Mouse (Mus musculus): ENCODE results near the gene Tm9sf1. TPM values are rescaled to one million over a fixed set of nuclear protein-coding genes. Genes with fewer than 3 reads are reported as not detected.

Tm9sf1 gene
- polyA plus RNA-seq, 1 experiment from 2014 or later = 63.0 TPM

Other genes starting within 250 kb of the Tm9sf1 start
- 20.8 and 21.6 TPM in 2 replicates for gene Dhrs4, start 165.0 kb downstream of the Tm9sf1 start, polyA plus RNA-seq (2015; fragmentation: Nextera tagmentation; extraction: Ambion mirVana)
- gene Carmil3, start 153.2 kb downstream of the Tm9sf1 start, polyA plus RNA-seq (2015; fragmentation: Nextera tagmentation; extraction: Ambion mirVana) = 32.4 and 36.1 TPM in 2 replicates
- 1.9 and 2.1 TPM in 2 replicates for gene Cpne6, start 133.4 kb downstream of the Tm9sf1 start, polyA plus RNA-seq (2015; fragmentation: Nextera tagmentation; extraction: Ambion mirVana)
- 0.15 and 0.17 TPM in 2 replicates for gene Nrl, start 118.8 kb downstream of the Tm9sf1 start, polyA plus RNA-seq (2015; fragmentation: Nextera tagmentation; extraction: Ambion mirVana)
- gene Pck2, start 103.5 kb downstream of the Tm9sf1 start, polyA plus RNA-seq (2015; fragmentation: Nextera tagmentation; extraction: Ambion mirVana) = 25.4 and 28.0 TPM in 2 replicates
- 129 and 135 TPM in 2 replicates for gene Dcaf11, start 83.8 kb downstream of the Tm9sf1 start, polyA plus RNA-seq (2015; fragmentation: Nextera tagmentation; extraction: Ambion mirVana)
- 1.4 TPM in 1 of 2 replicates, not detected in the other for gene A730061H03Rik, start 83.4 kb downstream of the Tm9sf1 start, polyA plus RNA-seq (2015; fragmentation: Nextera tagmentation; extraction: Ambion mirVana)
- 0.23 TPM in 1 of 2 replicates, not detected in the other for gene Fitm1, start 68.2 kb downstream of the Tm9sf1 start, polyA plus RNA-seq (2015; fragmentation: Nextera tagmentation; extraction: Ambion mirVana)
- 215 and 217 TPM in 2 replicates for gene Psme1, start 65.7 kb downstream of the Tm9sf1 start, polyA plus RNA-seq (2015; fragmentation: Nextera tagmentation; extraction: Ambion mirVana)
- 29.3 and 32.9 TPM in 2 replicates for gene Emc9, start 58.5 kb downstream of the Tm9sf1 start, polyA plus RNA-seq (2015; fragmentation: Nextera tagmentation; extraction: Ambion mirVana)
- 150 and 184 TPM in 2 replicates for gene Psme2, start 52.7 kb downstream of the Tm9sf1 start, polyA plus RNA-seq (2015; fragmentation: Nextera tagmentation; extraction: Ambion mirVana)
- 23.0 and 24.2 TPM in 2 replicates for gene Rnf31, start 52.1 kb downstream of the Tm9sf1 start, polyA plus RNA-seq (2015; fragmentation: Nextera tagmentation; extraction: Ambion mirVana)
- 10.0 and 13.5 TPM in 2 replicates for gene Irf9, start 40.2 kb downstream of the Tm9sf1 start, polyA plus RNA-seq (2015; fragmentation: Nextera tagmentation; extraction: Ambion mirVana)
- gene Rec8, start 25.8 kb downstream of the Tm9sf1 start, polyA plus RNA-seq (2015; fragmentation: Nextera tagmentation; extraction: Ambion mirVana) = 6.5 and 6.6 TPM in 2 replicates
- gene Ipo4, start 7.8 kb downstream of the Tm9sf1 start, polyA plus RNA-seq (2015; fragmentation: Nextera tagmentation; extraction: Ambion mirVana) = 116 and 121 TPM in 2 replicates
- 0.79 and 1.1 TPM in 2 replicates for gene Gm49378, start 5.9 kb downstream of the Tm9sf1 start, polyA plus RNA-seq (2015; fragmentation: Nextera tagmentation; extraction: Ambion mirVana)
- 0.41 and 0.43 TPM in 2 replicates for gene Tssk4, start 6.4 kb upstream of the Tm9sf1 start, polyA plus RNA-seq (2015; fragmentation: Nextera tagmentation; extraction: Ambion mirVana)
- 77.1 and 79.5 TPM in 2 replicates for gene Mdp1, start 16.7 kb upstream of the Tm9sf1 start, polyA plus RNA-seq (2015; fragmentation: Nextera tagmentation; extraction: Ambion mirVana)
- gene Gmpr2, start 28.1 kb upstream of the Tm9sf1 start, polyA plus RNA-seq (2015; fragmentation: Nextera tagmentation; extraction: Ambion mirVana) = 42.8 and 43.1 TPM in 2 replicates
- gene Nedd8, start 28.3 kb upstream of the Tm9sf1 start, polyA plus RNA-seq (2015; fragmentation: Nextera tagmentation; extraction: Ambion mirVana) = 531 and 550 TPM in 2 replicates
- 25.6 TPM in 2 replicates for gene Tinf2, start 38.0 kb upstream of the Tm9sf1 start, polyA plus RNA-seq (2015; fragmentation: Nextera tagmentation; extraction: Ambion mirVana)
- gene Tgm1, start 70.1 kb upstream of the Tm9sf1 start, polyA plus RNA-seq (2015; fragmentation: Nextera tagmentation; extraction: Ambion mirVana) = 0.20 and 0.27 TPM in 2 replicates
- 56.7 and 61.4 TPM in 2 replicates for gene Rabggta, start 78.5 kb upstream of the Tm9sf1 start, polyA plus RNA-seq (2015; fragmentation: Nextera tagmentation; extraction: Ambion mirVana)
- 61.6 and 68.7 TPM in 2 replicates for gene Dhrs1, start 101.9 kb upstream of the Tm9sf1 start, polyA plus RNA-seq (2015; fragmentation: Nextera tagmentation; extraction: Ambion mirVana)
- 28.7 and 31.8 TPM in 2 replicates for gene Nop9, start 101.9 kb upstream of the Tm9sf1 start, polyA plus RNA-seq (2015; fragmentation: Nextera tagmentation; extraction: Ambion mirVana)
- 0.25 and 0.66 TPM in 2 replicates for gene Cideb, start 114.7 kb upstream of the Tm9sf1 start, polyA plus RNA-seq (2015; fragmentation: Nextera tagmentation; extraction: Ambion mirVana)
- 0.67 and 0.70 TPM in 2 replicates for gene Ltb4r2, start 117.6 kb upstream of the Tm9sf1 start, polyA plus RNA-seq (2015; fragmentation: Nextera tagmentation; extraction: Ambion mirVana)
- gene Ltb4r1, start 122.2 kb upstream of the Tm9sf1 start, polyA plus RNA-seq (2015; fragmentation: Nextera tagmentation; extraction: Ambion mirVana) = 0.41 and 0.59 TPM in 2 replicates
- gene Adcy4, start 140.3 kb upstream of the Tm9sf1 start, polyA plus RNA-seq (2015; fragmentation: Nextera tagmentation; extraction: Ambion mirVana) = 5.7 and 6.2 TPM in 2 replicates
- 2.3 and 2.7 TPM in 2 replicates for gene Ripk3, start 145.1 kb upstream of the Tm9sf1 start, polyA plus RNA-seq (2015; fragmentation: Nextera tagmentation; extraction: Ambion mirVana)
- 8.4 and 10.8 TPM in 2 replicates for gene Nfatc4, start 179.3 kb upstream of the Tm9sf1 start, polyA plus RNA-seq (2015; fragmentation: Nextera tagmentation; extraction: Ambion mirVana)
- 12.4 and 13.6 TPM in 2 replicates for gene Nynrin, start 210.2 kb upstream of the Tm9sf1 start, polyA plus RNA-seq (2015; fragmentation: Nextera tagmentation; extraction: Ambion mirVana)
- gene Cbln3, start 240.6 kb upstream of the Tm9sf1 start, polyA plus RNA-seq (2015; fragmentation: Nextera tagmentation; extraction: Ambion mirVana) = 0.19 and 0.20 TPM in 2 replicates
- gene Khnyn, start 241.1 kb upstream of the Tm9sf1 start, polyA plus RNA-seq (2015; fragmentation: Nextera tagmentation; extraction: Ambion mirVana) = 10.9 and 11.4 TPM in 2 replicates